Mouse (Mus musculus): Measurements from ENCODE around the gene Fam19a1.

The Fam19a1 gene

DNA sequence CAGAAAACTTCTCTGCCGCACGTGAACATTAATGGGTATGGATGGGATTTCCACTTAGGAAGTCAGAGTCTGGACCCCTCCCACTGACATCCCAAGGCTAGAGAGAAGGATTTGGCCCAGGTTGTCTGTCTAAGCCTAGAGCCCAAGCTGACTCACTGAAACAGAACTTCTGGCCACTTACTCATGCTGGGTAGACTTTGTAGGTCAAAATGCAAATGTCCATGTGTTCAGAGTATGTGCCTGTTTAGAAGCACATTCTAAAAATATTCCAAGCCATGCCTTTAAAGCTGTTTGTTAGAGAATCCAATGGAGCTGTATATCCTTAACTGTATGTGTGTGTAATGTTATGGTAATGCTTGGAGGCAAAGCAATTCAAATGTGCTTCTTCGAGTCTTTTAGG is 145.7 kb downstream of the Fam19a1 start:
- CTCF ChIA-PET = no interaction called here

DNA sequence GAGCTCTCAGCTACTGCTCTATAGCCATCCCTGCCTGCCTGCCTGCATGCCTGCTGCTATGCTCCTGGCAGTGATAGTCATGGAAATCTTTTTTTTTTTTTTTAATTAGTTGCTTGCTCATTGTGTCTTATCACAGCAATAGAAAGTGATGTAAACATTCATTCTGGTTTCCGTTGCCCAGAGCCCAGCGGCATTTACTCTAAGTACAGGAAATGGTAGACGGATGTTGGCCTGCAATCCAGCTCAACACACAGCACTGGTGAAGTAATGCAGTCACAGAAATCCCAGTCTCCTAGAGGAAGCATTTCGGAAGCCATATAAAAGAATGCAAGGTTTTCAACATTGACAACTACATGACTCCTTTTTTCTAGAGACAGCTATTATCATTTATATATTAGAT is 153.5 kb downstream of the Fam19a1 start:
- CTCF ChIA-PET = no interaction called here

DNA sequence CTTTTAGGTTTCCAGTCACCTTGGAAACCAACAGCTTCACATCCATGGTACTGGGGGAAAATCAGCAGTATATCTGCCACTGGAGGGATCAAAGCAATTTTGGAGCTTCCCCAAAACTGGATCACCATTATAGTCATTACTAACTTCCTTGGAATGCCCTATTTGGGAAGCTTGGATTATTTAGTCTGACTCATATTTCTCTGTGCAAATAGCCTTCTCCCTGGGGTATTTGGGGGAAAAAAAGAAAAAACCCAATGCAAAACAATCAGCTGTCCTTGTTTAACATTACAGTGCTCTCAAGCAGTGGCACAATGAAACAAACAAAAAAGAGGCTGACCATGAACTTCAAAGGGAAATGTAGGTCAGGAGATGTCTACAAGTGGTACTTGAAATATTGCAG is 155.8 kb downstream of the Fam19a1 start:
- CTCF ChIA-PET = no interaction called here

DNA sequence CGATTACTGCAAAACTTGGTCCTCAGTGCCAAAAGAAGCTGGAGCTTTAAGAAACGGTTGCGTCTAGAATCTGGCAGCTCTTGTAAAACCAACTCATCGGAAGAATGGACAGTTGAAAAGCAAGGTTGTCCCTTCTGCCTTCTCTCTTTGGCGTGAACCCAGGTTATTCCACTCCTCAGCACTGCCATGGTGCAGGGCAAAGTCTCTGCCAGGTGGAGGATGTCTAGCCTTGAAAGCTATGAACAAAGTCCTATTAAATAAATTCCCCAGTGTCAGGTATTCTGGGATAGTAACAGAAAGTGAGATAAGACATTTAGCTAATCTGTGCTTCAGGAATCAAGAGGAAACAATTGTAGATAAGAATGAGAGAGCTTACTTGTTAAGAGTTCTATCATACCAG is 157.5 kb downstream of the Fam19a1 start:
- CTCF ChIA-PET = no interaction called here

GRCm38 (mm10) chr6:96283731-96284130 is 170.8 kb downstream of the Fam19a1 start:
- CTCF ChIA-PET = no interaction called here

DNA sequence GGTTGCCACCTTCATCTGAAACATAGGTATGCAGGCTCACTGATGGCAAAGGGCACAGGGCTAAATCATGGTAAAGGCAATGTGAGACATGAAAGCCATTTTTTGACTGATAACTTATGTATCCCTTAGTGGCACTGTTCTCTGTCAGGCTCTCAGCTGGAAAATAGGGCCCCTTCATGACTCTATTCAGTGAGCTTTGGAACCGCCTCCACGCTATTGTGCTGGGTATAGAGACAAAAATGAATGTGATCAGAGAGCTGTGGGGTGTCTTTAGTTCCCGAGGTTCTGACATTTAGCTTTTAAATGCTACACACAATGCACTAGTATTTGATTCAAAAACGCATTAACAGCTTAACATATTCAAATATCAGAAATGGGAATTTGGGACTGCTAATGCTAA is 171.6 kb downstream of the Fam19a1 start:
- CTCF ChIA-PET = no interaction called here

DNA sequence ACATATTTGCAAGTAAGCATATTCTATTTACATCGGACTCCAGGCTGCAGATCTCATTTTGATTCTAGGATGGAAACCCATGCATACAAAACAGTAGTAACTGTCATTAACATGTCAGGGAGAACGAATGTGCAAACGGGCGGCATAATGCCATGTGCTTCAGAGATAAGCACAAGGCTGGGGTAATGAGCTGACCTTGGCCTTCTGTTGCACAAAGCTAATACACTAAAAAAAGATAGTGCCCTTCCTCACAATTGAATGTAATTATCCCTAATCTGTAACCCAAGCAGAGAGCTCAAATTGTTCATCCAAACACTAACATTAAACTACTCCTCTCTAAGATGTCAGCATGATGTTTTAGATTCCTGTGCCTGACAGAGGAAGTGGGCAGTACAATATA is 173.3 kb downstream of the Fam19a1 start:
- CTCF ChIA-PET = interaction anchor here (0.7 kb wide), 1 partner anchor 445 kb away, joined by 3 read pairs; no protein-coding TSS in a partner anchor

GRCm38 (mm10) chr6:96287377-96287776 is 174.4 kb downstream of the Fam19a1 start:
- CTCF ChIA-PET = no interaction called here

DNA sequence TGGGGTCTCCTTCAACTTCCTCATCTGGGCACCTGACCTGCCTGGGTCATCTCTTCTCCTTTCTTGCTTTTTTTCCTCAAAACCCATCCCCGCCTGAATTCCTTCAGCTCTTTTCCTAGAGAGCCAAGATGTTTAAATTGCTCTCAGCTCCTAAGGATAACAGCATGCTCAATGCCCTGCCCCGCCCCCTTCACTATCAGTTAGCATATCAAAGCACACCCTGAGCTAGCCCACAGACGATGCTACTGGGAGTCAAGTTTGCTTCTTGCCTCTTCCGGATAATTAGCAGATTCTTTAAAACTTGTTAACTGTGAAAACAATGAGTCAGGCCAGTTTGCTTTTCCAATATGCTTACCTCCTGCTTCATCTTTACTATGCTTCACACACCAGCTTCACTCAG is 176.7 kb downstream of the Fam19a1 start:
- CTCF ChIA-PET = no interaction called here

DNA sequence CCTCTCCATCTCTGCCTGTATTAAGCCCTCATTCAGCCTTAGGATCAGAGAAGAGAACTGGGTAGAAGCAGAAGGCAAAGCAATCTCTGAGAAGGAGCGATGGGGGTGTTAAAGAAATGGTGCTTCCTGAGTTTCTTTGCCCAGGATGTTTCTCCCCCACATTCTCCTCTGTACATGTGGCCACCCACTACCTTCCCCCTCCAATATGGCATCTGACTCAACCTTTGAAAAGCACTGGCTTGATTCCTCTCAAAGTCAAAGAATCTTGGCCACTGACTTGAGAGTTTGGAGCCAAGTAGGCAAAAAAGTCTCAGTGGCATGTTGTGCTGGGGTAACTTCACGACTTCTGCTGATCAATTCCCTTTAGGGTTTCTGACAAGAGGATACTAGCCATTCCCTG is 234.5 kb downstream of the Fam19a1 start:
- CTCF ChIA-PET = no interaction called here

DNA sequence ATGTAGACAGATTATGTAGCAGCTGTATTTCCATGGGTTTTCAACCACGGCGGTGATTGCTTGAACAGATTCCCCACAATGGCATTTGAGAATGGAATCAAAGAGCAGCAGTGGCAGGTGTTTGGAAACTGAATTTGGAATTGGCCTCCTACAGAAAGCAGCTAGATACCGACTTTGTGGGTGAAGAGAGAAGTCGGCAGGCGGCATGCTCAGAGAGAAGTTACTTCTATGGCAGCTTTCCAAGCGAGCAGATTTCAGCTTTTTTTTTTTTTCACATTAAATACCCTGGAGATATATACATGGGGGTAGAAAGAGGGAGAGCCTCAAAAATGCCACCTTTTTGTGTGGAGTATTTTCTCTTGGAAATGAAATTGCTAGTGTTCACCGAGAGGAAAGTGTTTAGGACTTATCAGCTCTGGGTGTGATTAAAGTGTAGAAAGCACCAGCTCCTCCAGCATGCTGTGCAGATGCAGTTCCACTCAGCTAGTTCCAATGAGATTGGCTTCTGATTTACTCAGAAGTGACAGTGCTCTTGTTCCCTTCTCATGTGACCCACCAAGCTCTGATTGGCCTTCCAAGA is 236.6 kb downstream of the Fam19a1 start:
- CTCF ChIA-PET = interaction anchor here (0.7 kb wide), 1 partner anchor 383 kb away, joined by 7 read pairs; no protein-coding TSS in a partner anchor

- CTCF ChIA-PET = no interaction called here
Observed at GRCm38 (mm10) chr6:96369544-96369943, 256.6 kb downstream of the Fam19a1 start.

DNA sequence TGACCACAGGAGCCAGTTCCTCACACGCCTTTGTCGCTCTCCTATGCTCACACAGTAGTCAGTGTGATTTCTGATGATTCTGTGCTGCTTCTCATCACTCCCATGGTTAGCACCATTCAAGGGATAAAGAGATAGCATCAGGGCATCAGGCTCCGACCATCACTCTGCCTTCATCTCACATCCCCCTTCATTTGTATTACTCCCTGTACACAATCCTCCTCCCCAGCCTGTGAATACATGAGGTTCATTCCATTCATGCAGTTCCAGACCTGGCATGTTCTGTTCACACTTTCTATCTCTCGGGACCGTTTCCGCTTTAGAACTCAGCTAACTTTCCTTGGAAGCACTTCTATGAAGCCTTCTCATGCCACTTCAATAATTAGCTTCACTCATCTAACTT is 259.9 kb downstream of the Fam19a1 start:
- CTCF ChIA-PET = no interaction called here

DNA sequence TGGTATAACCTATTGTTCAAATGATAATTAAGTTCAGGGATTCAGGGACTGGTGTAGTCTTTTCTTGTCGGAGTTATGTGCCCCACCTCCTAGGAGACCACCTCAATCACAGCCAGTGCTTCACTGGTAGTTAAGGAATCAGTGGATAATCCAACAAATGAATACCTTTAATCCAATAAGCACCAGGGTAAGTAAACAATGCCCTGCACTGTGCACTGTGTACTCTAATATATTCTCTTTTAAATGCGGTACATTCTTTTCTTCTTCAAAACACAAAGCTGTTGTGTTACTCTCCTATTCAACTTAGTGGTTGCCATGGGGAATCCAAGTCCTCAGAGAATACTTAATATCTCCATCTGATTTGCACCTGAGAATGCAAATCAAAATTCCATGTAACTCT is 260.3 kb downstream of the Fam19a1 start:
- CTCF ChIA-PET = no interaction called here

DNA sequence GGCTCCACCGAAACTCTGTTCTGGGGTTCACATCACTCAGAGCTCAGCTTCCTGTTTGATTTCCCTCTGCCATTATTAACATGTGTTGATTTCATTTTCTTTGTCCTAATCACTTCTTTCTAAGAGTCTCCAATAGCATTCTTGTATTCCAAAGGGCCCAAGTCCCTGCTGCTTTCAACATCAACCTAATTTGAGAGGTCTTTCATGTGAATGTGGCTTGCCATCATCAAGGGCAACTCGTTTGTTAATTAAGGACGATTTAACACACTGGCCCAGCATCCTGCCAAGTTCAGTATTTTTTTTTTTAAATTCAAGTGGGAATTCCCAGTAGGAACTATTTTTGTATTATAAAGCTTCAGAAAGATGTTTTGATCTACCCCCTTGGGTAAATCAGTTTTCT is 263.8 kb downstream of the Fam19a1 start:
- CTCF ChIA-PET = no interaction called here

DNA sequence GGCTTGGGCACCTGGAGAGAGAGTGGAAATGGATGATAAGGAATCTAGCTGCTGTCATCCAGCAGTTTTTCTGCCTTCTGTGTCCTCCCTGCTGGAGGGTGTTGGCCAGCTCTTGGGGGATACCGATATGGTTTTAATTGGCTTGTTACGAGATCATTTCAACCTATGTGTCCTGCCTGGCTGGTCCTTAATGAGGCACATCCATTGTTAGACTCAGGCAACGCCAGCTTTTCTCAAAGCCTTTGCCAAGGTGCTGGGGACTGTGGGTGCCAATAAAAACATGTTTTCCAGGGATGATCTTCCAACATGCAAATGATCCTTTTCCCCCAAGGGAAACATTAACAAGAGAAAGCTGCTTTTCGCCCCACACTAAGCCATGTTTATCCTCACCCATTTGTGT is 266.3 kb downstream of the Fam19a1 start:
- CTCF ChIA-PET = no interaction called here

DNA sequence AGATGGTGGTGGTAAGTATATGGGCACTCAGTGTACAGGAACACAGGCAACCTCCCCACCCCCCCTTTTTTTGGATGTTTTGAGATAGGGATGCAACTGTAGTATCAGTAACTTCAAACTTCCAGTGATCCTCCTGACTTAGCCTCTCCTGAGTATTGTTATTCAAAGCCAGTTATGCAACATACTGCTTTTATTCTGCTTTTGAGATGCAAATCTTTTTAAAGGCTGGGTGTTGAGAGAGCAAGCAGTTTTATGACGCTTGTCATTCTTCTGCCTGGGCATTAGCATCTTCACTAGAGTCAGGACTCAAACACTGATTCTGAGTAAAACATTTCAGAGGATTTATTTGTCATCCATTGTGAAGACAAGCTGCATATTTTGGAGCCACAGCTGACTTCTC is 271.5 kb downstream of the Fam19a1 start:
- CTCF ChIA-PET = no interaction called here

DNA sequence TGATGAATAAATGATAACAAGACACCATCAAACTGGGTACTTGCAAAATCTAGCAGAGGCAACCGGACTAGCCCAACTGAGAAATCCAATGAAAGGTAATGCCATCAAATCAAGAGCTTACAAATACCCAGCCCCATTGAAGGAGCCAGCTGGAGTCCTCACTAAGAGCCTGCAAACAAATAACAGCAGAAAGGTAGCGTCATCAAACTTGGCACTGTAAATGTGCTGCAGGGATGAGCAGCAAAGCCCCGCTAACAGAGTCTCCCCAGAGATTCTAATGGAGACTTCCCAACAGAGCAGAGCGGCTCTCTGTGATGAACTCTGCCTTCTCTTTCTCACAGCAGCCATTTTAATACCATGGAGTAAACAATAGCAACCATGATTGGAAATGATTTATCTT is 305.9 kb downstream of the Fam19a1 start:
- CTCF ChIA-PET = no interaction called here

DNA sequence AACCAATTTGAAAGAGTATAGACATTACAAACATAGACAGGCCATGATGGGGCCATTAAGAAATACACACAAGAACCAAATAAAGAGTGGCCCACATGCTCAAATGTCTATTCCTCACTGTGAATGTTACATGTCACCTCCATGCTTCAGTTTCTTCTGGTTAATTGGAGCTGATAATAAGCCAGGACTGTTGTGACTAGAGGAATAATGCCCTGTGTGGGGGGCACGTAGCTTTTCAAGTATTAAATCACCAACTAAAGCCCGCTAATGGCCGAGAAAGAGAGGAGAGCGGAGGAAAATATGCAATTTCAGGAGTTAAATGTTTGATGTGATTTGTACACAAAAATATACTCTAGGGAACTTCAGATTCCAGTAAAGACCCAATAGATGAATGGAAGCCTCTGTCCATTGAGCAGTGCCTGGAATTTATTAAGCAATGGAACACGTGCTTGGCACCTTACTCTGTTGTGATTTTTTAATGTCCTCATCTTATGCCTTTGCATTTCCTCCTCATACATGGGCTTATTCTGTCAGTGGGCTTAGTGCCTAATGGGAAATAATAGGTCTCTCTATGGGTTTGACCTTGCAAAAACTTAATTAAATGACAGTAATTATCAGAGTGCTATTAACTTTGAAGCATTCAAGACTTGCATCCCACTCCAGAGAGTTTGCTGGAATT is 306.9 kb downstream of the Fam19a1 start:
- CTCF ChIA-PET = no interaction called here

GRCm38 (mm10) chr6:96420515-96420914 is 307.6 kb downstream of the Fam19a1 start:
- CTCF ChIA-PET = no interaction called here

GRCm38 (mm10) chr6:96429390-96429789 is 316.4 kb downstream of the Fam19a1 start:
- CTCF ChIA-PET = no interaction called here

DNA sequence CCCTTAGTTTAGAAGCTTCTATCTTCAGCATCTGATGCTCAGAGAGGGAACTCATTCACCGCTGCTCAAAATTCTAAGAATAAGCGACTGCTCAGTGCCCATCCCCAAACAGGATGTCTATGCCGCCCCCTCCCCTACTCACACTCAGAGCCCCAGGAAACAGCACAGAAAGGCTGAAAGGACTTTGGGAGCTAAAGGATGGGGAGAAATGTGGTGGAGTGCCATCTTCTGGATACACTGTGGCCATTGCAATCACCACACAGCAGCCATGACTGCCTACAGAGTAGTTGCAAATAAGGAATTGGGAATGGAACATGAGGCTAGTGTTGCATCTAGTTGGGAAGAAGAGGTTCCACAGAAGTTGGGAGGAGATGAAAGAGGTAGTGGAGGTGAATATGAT is 319.4 kb downstream of the Fam19a1 start:
- CTCF ChIA-PET = no interaction called here

GRCm38 (mm10) chr6:96433896-96434295 is 320.9 kb downstream of the Fam19a1 start:
- CTCF ChIA-PET = no interaction called here

GRCm38 (mm10) chr6:96435545-96435944 is 322.6 kb downstream of the Fam19a1 start:
- CTCF ChIA-PET = no interaction called here
